Mouse (Mus musculus) ovary, adult 2 months (tissue): Measurements from ENCODE around the gene Gm9747. TPM values are rescaled to one million over a fixed set of nuclear protein-coding genes. Genes with fewer than 3 reads are reported as not detected.

Experiments
- polyA plus RNA-seq: library from polyadenylated mRNA; depleted of rRNA; stranded (reverse); fragments of >200 nt; gene quantifications from 2 replicates; pipeline ENCODE4 v1.2.3, GENCODE M21; 2012; rRNA removed

Gm9747 gene
- polyA plus RNA-seq, result not detected in 2 replicates

DNA sequence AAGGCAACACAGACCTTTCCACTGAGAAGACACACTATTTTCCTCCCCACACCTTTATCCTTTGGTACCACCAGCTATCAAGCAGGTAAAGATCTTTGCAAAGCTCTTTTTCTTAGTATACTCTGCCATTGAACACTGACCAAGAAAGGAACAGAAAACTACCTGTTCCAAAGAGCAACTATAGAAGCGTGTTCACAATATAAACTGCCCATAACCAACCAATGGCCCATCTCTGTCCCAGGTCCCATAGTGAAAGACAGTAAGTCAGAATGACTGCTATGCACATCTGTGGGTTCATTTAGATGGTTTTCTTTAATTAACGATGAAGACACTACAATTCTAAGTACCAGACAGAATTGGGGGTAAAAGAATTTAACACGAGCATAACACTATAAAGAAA lies at the start of gene Gm9747:
Gene Gm9747, plus strand, starts transcription at position 301 of the 400 bp plus-strand sequence.

Other genes with a start within 250 kb of the Gm9747 start
- gene Irs1, start 58.3 kb downstream of the Gm9747 start, polyA plus RNA-seq, result 33.2 and 34.8 TPM in 2 replicates
- gene Rhbdd1, start 83.3 kb downstream of the Gm9747 start, polyA plus RNA-seq, result 8.9 and 10.2 TPM in 2 replicates